Mouse (Mus musculus) hindbrain, embryonic 13.5 days (tissue): Measurements from ENCODE around the gene Stat6. TPM values are rescaled to one million over a fixed set of nuclear protein-coding genes. Genes with fewer than 3 reads are reported as not detected.
"Not testable (repeated sequence)": the region's sequence is repeated elsewhere in the genome, so short reads cannot be mapped to it uniquely, and the experiment has no call there.

Experiments used
- ATAC-seq: fragments of 200-750 bp; cut with Nextera tagmentation; 2 replicates; pipeline ENCODE4 v1.8.0; 2017; ENCODE audit warnings: moderate TSS enrichment; ENCODE audit not compliant: low FRiP score
- H3K27ac ChIP-seq: fragments of 300-500 bp; sonication (generic); 2 replicates; pipeline ENCODE4 v1.5.1; 2015; ENCODE audit warnings: inconsistent platforms, mild to moderate bottlenecking, moderate library complexity
- H3K27me3 ChIP-seq: fragments of 300-500 bp; sonication (generic); 2 replicates; pipeline ENCODE4 v1.6.1; 2015; ENCODE audit warnings: mild to moderate bottlenecking, inconsistent platforms
- H3K36me3 ChIP-seq: fragments of 300-500 bp; sonication (generic); 2 replicates; pipeline ENCODE4 v1.6.1; 2015; ENCODE audit warnings: mild to moderate bottlenecking, inconsistent platforms
- H3K4me1 ChIP-seq: fragments of 300-500 bp; sonication (generic); replicated peaks from 2 replicates; pipeline ENCODE4 v1.6.1; 2015; ENCODE audit warnings: inconsistent platforms
- H3K4me2 ChIP-seq: fragments of 300-500 bp; sonication (generic); 2 replicates; pipeline ENCODE4 v1.6.1; 2015; ENCODE audit warnings: inconsistent platforms, mild to moderate bottlenecking, moderate library complexity
- H3K4me3 ChIP-seq: fragments of 300-500 bp; sonication (generic); 2 replicates; pipeline ENCODE4 v1.5.1; 2015; ENCODE audit warnings: mild to moderate bottlenecking, inconsistent platforms
- H3K9ac ChIP-seq: fragments of 300-500 bp; sonication (generic); 2 replicates; pipeline ENCODE4 v1.6.1; 2015; ENCODE audit warnings: mild to moderate bottlenecking, inconsistent platforms
- H3K9me3 ChIP-seq: fragments of 300-500 bp; sonication (generic); 2 replicates; pipeline ENCODE4 v1.6.1; 2016; ENCODE audit warnings: inconsistent platforms
- WGBS: fragments of 180-500 bp; shearing (Covaris S2); methylation state at CpG from one replicate; pipeline ENCODE4 v1.1.7; 2015; 5-methylcytosine and 5-hydroxymethylcytosine counted together
- polyA plus RNA-seq: library from polyadenylated mRNA; unstranded; fragments of >200 nt; fragmentation: Nextera tagmentation; extraction: Ambion mirVana; gene quantifications from 2 replicates; pipeline ENCODE4 v1.2.1, GENCODE M21; 2015

Gene Stat6
- polyA plus RNA-seq, 1 experiment from 2014 or later: 5.0 TPM

DNA sequence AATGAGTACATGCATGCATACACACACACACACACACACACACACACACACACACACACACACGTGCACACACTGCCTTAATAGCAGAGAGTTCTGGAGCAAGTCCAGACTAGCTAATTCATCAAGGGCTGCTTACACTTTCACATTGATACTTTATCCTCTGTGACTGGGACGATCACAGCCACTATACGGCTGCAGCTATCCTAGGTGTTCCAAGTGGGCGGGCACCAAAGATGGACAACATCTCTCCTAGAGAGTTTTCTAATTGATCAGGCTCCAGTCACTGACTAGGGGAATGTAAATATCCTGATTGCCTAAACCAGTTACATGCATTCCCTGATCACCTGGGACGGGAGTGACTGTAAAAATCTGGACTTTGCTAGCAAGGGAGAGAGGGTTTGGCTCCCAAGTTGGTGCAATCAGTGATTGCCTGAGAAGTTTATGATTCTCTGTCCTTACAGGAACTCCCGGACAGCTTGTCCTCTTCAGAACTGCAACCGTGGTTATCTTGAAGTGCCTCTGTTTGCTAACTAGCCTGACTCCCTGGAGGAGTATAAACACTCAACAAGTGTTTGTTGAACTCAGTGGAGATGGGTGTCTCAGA is 10.0 kb upstream of the Stat6 start:
- no peaks in the 10 kb centered on the region for H3K9me3 ChIP-seq
- H3K9ac ChIP-seq: no peak overlapping the region
- WGBS: 82% methylated on average over 7 of the region's 7 CpGs
- no peak overlapping the region for H3K27ac ChIP-seq
- no peak overlapping the region for H3K4me2 ChIP-seq
- H3K36me3 ChIP-seq: no peaks in the 10 kb centered on the region
- H3K4me1 ChIP-seq: no peaks in the 10 kb centered on the region
- H3K27me3 ChIP-seq: no peaks in the 10 kb centered on the region
- ATAC-seq: no peak
- H3K4me3 ChIP-seq: no peak overlapping the region

DNA sequence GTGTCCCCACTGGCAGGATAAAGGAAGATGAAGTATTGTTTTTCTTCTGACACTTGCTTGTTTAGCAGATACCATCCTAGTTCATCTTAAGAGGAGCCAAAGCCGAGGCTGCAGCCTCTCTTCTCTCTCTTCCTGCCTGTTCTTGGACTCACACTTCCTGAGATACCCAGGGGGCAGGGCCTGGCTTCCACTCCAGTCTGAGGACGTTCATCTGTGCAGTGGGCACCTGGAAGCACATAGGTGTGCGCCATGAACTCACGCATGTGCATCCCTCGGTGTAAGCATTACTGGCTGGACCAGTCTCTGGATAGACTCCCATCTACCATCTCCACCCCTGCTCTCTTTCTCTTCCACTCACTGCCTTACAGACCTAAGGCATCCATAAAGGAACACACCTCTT is 2.4 kb upstream of the Stat6 start:
- no peak overlapping the region for H3K27ac ChIP-seq
- no peaks in the 10 kb centered on the region for H3K9me3 ChIP-seq
- no peak overlapping the region for H3K4me2 ChIP-seq
- peaks cover 46% of the 10 kb centered on the region for H3K27me3 ChIP-seq
- no peak for ATAC-seq
- H3K36me3 ChIP-seq: no peaks in the 10 kb centered on the region
- H3K4me3 ChIP-seq: no peak overlapping the region
- WGBS: 80% methylated on average over 5 of the region's 5 CpGs
- peaks cover 21% of the 10 kb centered on the region for H3K4me1 ChIP-seq
- H3K9ac ChIP-seq: no peak overlapping the region

DNA sequence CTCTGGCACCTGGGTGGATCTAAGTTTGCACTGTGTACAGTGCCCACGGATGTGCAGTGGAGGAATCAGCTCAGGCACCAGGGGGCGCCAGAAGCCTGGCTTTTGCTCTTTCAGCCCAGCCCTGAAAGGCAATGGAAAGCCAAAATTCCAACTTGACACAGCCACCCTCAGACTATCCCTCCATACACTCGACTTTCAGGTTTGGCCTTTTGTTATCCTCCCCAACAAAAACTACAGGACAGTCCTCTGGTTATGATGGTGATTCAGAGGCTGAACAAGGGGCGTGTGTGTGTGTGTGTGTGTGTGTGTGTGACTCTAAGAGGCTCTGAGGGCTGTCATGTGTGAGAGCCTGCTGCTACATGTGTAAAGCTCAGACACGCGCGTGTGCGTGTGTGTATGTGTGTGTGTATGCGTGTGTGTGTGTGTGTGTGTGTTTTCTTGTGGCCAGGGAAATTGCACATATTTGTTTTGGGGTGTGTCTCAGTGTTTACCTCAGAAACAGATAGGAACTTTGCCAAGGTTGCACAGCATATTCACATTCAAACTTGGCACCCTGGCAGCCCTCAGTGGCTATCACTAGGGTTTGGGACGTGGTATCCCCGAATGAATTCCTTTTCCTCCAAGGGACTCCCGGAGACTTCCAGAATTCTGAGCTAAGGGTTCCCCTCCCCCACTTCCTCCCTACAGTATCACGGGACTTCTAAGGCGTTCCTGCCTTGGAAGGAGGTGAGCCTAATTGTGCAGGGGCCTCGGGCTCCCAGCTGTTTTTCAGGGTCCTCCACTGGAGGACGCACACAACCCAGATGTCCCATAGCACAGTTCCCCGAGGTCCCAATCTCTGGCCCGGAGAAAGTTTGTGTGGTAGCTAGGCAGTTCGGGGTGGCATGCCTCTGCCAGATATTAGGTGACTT is 670 bp upstream of the Stat6 start:
- peak overlapping the region; percentile 52 for H3K27ac ChIP-seq
- peak; percentile 72 for ATAC-seq
- no peak overlapping the region for H3K9ac ChIP-seq
- H3K27me3 ChIP-seq: peaks cover 46% of the 10 kb centered on the region
- H3K4me1 ChIP-seq: peaks cover 21% of the 10 kb centered on the region
- peak overlapping the region; percentile 54 for H3K4me2 ChIP-seq
- no peaks in the 10 kb centered on the region for H3K9me3 ChIP-seq
- H3K36me3 ChIP-seq: no peaks in the 10 kb centered on the region
- WGBS: 6% methylated on average over 19 of the region's 19 CpGs
- peak overlapping the region; percentile 35 for H3K4me3 ChIP-seq

DNA sequence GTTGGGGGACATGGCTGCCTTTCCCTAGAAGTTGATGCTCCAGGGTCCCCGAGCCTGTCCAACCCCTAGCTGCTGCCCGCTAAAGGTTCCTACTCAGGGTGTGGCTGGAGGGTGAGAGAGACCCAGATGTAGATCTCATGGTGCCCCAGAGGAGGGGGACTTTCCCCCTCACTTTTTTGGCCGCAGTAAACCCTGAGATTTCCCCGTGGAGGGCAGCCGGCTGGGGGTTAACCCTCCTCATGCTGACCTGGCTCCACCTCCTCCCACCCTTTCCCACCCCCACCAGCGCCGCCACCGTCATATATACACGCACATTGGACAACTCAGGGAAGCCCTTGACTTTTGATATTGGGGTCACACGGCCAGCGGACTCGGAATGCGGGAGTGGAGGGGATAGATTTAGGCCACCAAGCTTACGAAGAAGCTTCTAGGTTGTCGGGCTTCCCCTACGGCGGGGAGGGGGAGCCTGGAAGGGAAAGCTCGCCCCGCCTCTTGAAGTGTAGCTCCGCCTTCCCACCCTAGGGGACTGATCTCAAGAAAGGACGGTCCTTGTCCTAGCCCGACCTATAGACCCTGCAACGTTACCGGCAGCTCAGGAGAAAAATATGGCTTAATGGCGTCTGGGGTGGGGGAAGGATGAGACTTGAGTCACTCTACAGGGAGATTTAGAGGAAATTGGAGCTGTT is 910 bp downstream of the Stat6 start:
- H3K9ac ChIP-seq: peak overlapping the region; percentile 61
- WGBS: 3% methylated on average over 25 of the region's 25 CpGs
- no peaks in the 10 kb centered on the region for H3K9me3 ChIP-seq
- H3K36me3 ChIP-seq: no peaks in the 10 kb centered on the region
- H3K4me1 ChIP-seq: peaks cover 21% of the 10 kb centered on the region
- peak overlapping the region; percentile 54 for H3K4me2 ChIP-seq
- peak overlapping the region; percentile 35 for H3K4me3 ChIP-seq
- no peak overlapping the region for H3K27ac ChIP-seq
- H3K27me3 ChIP-seq: peaks cover 46% of the 10 kb centered on the region
- peak; percentile 26; the same call in 1 of the 2 replicates for ATAC-seq

DNA sequence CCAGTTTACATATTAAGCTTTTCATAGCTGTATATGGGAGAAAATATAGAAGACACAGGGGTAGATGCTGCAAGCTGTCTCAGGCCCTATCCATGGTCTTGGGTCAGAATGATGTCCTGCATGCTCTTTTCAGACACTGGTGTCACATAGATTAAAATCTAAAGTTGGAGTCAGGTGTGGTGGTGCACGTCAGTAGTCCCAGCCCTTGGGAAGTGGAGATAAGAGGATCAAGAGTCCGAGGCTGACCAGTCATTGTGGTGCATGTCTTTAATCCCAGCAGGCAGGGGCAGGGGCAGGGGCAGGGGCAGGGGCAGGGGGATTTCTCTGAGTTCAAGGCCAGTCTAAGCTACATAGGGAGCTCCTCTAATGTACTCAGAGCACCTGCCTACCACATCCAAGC is 3.0 kb downstream of the Stat6 start:
- Histone ChIP-seq H3K27me3 (peaks cover 40% of the 10 kb centered on the region), H3K4me2 (no peak overlapping the region), H3K4me1 (peaks cover 21% of the 10 kb centered on the region), H3K27ac (no peak overlapping the region), H3K9me3 (no peaks in the 10 kb centered on the region), H3K4me3 (no peak overlapping the region), H3K9ac (no peak overlapping the region), H3K36me3 (no peaks in the 10 kb centered on the region)
- 67% methylated on average over 2 of the region's 2 CpGs for WGBS
- ATAC-seq: no peak

DNA sequence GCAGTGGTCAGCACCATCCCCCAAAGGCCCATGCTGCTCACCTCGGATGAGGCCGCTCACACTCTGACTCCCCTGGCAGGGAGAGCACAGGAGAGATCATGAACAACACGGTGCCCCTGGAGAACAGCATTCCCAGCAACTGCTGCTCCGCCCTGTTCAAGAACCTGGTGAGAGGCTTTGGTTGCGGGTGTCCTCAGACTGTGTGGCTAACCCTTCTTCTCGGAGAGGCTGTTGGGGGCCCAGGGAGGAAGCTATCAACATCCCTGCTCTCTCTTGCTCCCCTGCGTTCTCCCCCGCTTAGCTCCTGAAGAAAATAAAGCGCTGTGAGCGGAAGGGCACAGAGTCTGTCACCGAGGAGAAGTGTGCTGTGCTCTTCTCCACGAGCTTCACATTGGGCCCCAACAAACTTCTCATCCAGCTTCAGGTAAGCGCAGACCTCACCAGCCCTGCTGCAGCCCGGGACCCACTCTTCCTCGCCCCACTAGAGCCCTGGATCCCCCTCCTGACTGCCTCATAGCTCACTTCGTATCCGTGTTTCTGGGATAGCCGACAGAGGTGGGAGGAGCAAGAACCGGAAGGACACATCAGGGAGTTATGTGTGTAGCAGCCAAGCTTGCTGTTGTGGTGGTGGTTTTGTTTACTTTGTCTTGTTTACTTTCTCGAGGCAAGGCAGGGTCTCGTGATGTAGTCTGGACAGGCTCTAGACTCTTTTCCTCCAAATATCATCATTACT is 10.3 kb downstream of the Stat6 start:
- WGBS: 54% methylated on average over 21 of the region's 21 CpGs
- no peaks in the 10 kb centered on the region for H3K36me3 ChIP-seq
- ATAC-seq: no peak
- H3K27ac ChIP-seq: no peak overlapping the region
- H3K9me3 ChIP-seq: no peaks in the 10 kb centered on the region
- H3K4me3 ChIP-seq: no peak overlapping the region; the same call in 1 of the 2 replicates
- 0 out of 2 replicates have a peak, but pooled peaks cover 5% of the 10 kb centered on the region for H3K27me3 ChIP-seq
- no peak overlapping the region for H3K9ac ChIP-seq
- no peaks in the 10 kb centered on the region for H3K4me1 ChIP-seq
- peak overlapping the region; percentile 22; the same call in 1 of the 2 replicates for H3K4me2 ChIP-seq

DNA sequence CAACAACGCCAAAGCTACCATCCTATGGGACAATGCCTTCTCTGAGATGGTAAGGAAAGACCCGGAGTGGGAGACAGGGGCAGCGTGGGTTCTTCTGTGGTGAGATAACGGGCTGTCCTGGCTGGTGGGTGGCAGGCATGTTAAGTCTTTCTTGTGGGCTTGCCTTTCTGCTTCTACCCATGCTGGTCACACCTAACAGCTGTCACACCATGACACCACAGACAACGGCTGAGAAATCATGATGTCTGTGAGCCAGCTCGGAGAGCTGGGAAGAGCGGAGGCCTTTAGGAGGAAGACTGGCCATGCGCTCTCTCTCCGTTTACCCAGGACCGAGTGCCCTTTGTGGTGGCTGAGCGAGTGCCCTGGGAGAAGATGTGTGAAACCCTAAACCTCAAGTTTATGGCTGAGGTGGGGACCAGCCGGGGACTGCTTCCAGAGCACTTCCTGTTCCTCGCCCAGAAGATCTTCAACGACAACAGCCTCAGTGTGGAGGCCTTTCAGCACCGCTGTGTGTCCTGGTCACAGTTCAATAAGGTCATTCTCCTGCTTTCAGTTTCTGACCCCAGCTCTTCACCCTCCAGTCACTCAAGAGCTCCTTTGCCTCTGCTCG is 12.3 kb downstream of the Stat6 start:
- no peak for ATAC-seq
- H3K36me3 ChIP-seq: no peaks in the 10 kb centered on the region

DNA sequence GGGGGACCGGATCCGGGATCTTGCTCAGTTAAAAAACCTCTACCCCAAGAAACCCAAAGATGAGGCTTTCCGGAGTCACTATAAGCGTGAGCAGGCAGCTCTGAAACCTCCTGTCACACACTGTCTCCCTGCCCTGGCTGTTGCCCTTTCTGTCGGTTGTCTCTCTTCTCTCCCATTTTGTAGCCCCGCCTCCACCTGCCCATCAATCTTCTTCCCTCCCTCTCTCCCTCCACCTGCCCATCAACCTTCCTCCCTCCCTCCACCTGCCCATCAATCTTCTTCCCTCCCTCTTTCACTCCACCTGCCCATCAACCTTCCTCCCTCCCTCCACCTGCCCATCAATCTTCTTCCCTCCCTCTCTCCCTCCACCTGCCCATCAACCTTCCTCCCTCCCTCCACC is 14.8 kb downstream of the Stat6 start:
- H3K4me2 ChIP-seq, H3K36me3 ChIP-seq, H3K4me3 ChIP-seq, H3K9me3 ChIP-seq, H3K27ac ChIP-seq, H3K9ac ChIP-seq, ATAC-seq: not testable (repeated sequence)
- WGBS: 57% methylated on average over 6 of the region's 6 CpGs
- H3K4me1 ChIP-seq: peaks cover 14% of the 10 kb centered on the region
- peaks cover 41% of the 10 kb centered on the region for H3K27me3 ChIP-seq

More for the DNA sequence above, 12.3 kb downstream of the Stat6 start:
- Histone ChIP-seq H3K27ac (no peak overlapping the region), H3K9ac (no peak overlapping the region), H3K9me3 (no peaks in the 10 kb centered on the region), H3K4me3 (no peak overlapping the region), H3K4me2 (no peak overlapping the region), H3K27me3 (peaks cover 20% of the 10 kb centered on the region), H3K4me1 (no peaks in the 10 kb centered on the region)
- WGBS: 76% methylated on average over 16 of the region's 16 CpGs

DNA sequence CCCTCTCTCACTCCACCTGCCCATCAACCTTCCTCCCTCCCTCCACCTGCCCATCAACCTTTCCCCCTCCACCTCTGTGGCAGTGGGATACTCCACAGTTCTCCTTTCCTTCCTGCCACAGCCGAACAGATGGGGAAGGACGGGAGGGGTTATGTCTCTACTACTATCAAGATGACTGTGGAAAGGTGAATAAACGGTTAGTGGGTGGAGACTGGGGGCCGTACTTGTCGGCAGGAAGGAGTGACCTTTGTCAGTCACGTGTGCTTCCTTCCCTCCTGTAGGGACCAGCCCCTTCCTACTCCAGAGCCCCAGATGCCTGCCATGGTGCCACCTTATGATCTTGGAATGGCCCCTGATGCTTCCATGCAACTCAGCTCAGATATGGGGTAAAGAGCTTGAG is 15.3 kb downstream of the Stat6 start:
- H3K27ac ChIP-seq: no peak overlapping the region
- no peak for ATAC-seq
- H3K9ac ChIP-seq: no peak overlapping the region
- peaks cover 19% of the 10 kb centered on the region for H3K4me1 ChIP-seq
- H3K4me3 ChIP-seq: no peak overlapping the region
- peaks cover 46% of the 10 kb centered on the region for H3K27me3 ChIP-seq
- WGBS: 30% methylated on average over 6 of the region's 6 CpGs
- H3K4me2 ChIP-seq: no peak overlapping the region
- H3K36me3 ChIP-seq: no peaks in the 10 kb centered on the region
- H3K9me3 ChIP-seq: no peaks in the 10 kb centered on the region

DNA sequence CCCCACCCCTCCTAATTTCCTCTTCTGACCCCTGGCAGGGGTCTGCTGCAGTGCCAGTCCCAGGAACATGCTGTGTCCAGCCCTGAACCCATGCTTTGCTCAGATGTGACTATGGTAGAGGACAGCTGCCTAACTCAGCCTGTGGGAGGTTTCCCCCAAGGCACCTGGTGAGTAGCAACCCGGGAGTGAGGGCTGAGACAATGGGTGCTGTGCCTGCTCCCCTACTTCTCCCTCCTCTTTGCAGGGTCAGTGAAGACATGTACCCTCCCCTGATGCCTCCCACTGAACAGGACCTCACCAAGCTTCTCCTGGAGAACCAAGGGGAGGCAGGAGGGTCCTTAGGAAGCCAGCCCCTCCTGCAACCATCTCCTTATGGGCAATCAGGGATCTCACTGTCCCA is 16.8 kb downstream of the Stat6 start:
- no peaks in the 10 kb centered on the region for H3K9me3 ChIP-seq
- no peak overlapping the region for H3K4me2 ChIP-seq
- H3K4me3 ChIP-seq: no peak overlapping the region
- H3K27ac ChIP-seq: no peak overlapping the region
- H3K27me3 ChIP-seq: peaks cover 60% of the 10 kb centered on the region
- H3K9ac ChIP-seq: no peak overlapping the region
- WGBS: 44% methylated on average over 1 of the region's 1 CpGs
- H3K4me1 ChIP-seq: peaks cover 27% of the 10 kb centered on the region
- no peaks in the 10 kb centered on the region for H3K36me3 ChIP-seq
- ATAC-seq: no peak

DNA sequence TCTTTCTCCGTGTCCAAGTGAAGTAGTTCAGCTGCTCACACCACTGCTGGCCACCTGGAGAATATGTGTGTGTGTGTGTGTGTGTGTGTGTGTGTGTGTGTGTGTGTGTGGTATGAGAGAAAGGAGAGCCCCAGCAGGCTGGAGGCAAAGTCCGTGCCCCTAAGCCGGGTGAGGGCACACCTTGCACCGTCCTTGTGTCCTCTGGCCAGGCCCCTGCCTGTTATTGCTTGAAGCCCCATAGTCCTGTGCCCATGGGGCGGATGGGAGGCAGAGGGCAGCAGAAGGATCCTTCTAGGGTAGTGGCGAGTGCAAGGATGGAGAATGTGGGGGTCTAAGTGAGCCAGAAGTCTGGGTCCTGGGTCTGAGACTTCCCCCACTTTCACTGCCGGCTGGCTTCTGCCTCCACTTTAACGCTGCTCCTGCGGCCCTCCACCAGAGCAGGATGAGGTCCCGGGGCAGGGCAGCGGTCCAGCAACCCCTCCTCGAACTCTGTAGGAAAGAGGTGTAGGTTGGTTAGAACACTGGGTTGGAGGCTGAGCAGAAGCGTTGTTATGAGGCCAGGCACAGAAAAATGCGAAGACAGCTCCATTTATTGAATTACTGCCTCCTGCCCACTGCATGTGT is 18.6 kb downstream of the Stat6 start:
- peak overlapping the region; percentile 42 for H3K4me2 ChIP-seq
- H3K4me3 ChIP-seq: peak overlapping the region; percentile 20; the same call in 1 of the 2 replicates
- H3K27ac ChIP-seq: no peak overlapping the region
- H3K36me3 ChIP-seq: no peaks in the 10 kb centered on the region
- no peak overlapping the region; the same call in 1 of the 2 replicates for H3K9ac ChIP-seq
- H3K4me1 ChIP-seq: peaks cover 45% of the 10 kb centered on the region
- peaks cover 79% of the 10 kb centered on the region for H3K27me3 ChIP-seq
- no peak for ATAC-seq
- WGBS: 17% methylated on average over 14 of the region's 14 CpGs
- no peaks in the 10 kb centered on the region for H3K9me3 ChIP-seq
